Mouse (Mus musculus) macrophage (primary cell): ENCODE measurements around the gene Zfp292. TPM values are rescaled to one million over a fixed set of nuclear protein-coding genes. Genes with fewer than 3 reads are reported as not detected.
A peak's percentile ranks its signal among the peaks of the same experiment; 100 is the strongest.

Experiments used
- H3K27ac ChIP-seq: fragments of 350-480 bp; formaldehyde crosslinking; 2 replicates; pipeline ENCODE4 v1.9.0; 2021
- H3K36me3 ChIP-seq: fragments of 350-480 bp; formaldehyde crosslinking; 2 replicates; pipeline ENCODE4 v1.9.0; 2021; ENCODE audit errors: inconsistent target
- H3K4me3 ChIP-seq: fragments of 350-480 bp; formaldehyde crosslinking; 2 replicates; pipeline ENCODE4 v1.9.0; 2021; ENCODE audit errors: inconsistent target
- H3K79me2 ChIP-seq: fragments of 350-480 bp; formaldehyde crosslinking; 2 replicates; pipeline ENCODE4 v1.9.0; 2021; ENCODE audit errors: inconsistent target
- WGBS: methylation state at CpG from one replicate; pipeline ENCODE4 v1.1.7; 2026; ENCODE audit warnings: inconsistent platforms; ENCODE audit not compliant: missing documents; 5-methylcytosine and 5-hydroxymethylcytosine counted together
- polyA plus RNA-seq: library from polyadenylated mRNA; stranded (reverse); fragments of 250-400 nt; gene quantifications from 3 replicates; pipeline ENCODE4 v1.2.4, GENCODE M21; 2018; ENCODE audit warnings: inconsistent platforms

The Zfp292 gene
- polyA plus RNA-seq, 1 experiment from 2014 or later: 8.3 TPM

- Histone ChIP-seq H3K4me3 (no peak overlapping the region), H3K27ac (no peak overlapping the region), H3K79me2 (no peaks in the 10 kb centered on the region), H3K36me3 (no peaks in the 10 kb centered on the region)
- WGBS: 99% methylated on average over 5 of the region's 5 CpGs
These were observed 86.5 kb downstream of the Zfp292 start for GRCm38 (mm10) chr4:34796294-34796693.

- 92% methylated on average over 3 of the region's 3 CpGs for WGBS
- Histone ChIP-seq H3K79me2 (no peaks in the 10 kb centered on the region), H3K27ac (no peak overlapping the region), H3K4me3 (no peak overlapping the region), H3K36me3 (no peaks in the 10 kb centered on the region)
These were observed 96.3 kb downstream of the Zfp292 start for GRCm38 (mm10) chr4:34786476-34786875.

GRCm38 (mm10) chr4:34785646-34786045 lies 97.1 kb downstream of the Zfp292 start:
- Histone ChIP-seq H3K27ac (no peak overlapping the region), H3K4me3 (no peak overlapping the region), H3K36me3 (no peaks in the 10 kb centered on the region), H3K79me2 (no peaks in the 10 kb centered on the region)
- 83% methylated on average over 2 of the region's 2 CpGs for WGBS

GRCm38 (mm10) chr4:34784865-34785264 lies 97.9 kb downstream of the Zfp292 start:
- WGBS: 57% methylated on average over 5 of the region's 5 CpGs
- H3K4me3 ChIP-seq: no peak overlapping the region
- no peaks in the 10 kb centered on the region for H3K79me2 ChIP-seq
- H3K27ac ChIP-seq: no peak overlapping the region
- H3K36me3 ChIP-seq: no peaks in the 10 kb centered on the region

- WGBS: 51% methylated on average over 4 of the region's 4 CpGs
- Histone ChIP-seq H3K4me3 (no peak overlapping the region), H3K27ac (no peak overlapping the region), H3K36me3 (no peaks in the 10 kb centered on the region), H3K79me2 (no peaks in the 10 kb centered on the region; the same call in 1 of the 2 replicates)
These were observed 100.0 kb downstream of the Zfp292 start for GRCm38 (mm10) chr4:34782730-34783129.

GRCm38 (mm10) chr4:34777677-34778527 lies 104.9 kb downstream of the Zfp292 start, which contains the start of gene Smim8:
Gene Smim8, minus strand, starts transcription at chr4:34778423.
- H3K79me2 ChIP-seq: no peaks in the 10 kb centered on the region; the same call in 1 of the 2 replicates
- H3K27ac ChIP-seq: peak within 1 kb of the TSS; percentile 31
- 6% methylated on average over 40 of the region's 40 CpGs for WGBS
- peak within 1 kb of the TSS; percentile 67 for H3K4me3 ChIP-seq
- no peaks in the 10 kb centered on the region for H3K36me3 ChIP-seq

- Histone ChIP-seq H3K27ac (no peak overlapping the region), H3K4me3 (no peak overlapping the region), H3K36me3 (0 out of 2 replicates have a peak, but pooled peaks cover 3% of the 10 kb centered on the region), H3K79me2 (no peaks in the 10 kb centered on the region)
- WGBS: 91% methylated on average over 8 of the region's 8 CpGs
These were observed 110.9 kb downstream of the Zfp292 start for GRCm38 (mm10) chr4:34771652-34772371.

GRCm38 (mm10) chr4:34756163-34756562 lies 126.6 kb downstream of the Zfp292 start, which contains the start of gene Gm136:
Gene Gm136, minus strand, starts transcription at chr4:34756263.
- H3K36me3 ChIP-seq: no peaks in the 10 kb centered on the region
- no peaks in the 10 kb centered on the region for H3K79me2 ChIP-seq
- H3K4me3 ChIP-seq: no peak within 1 kb of the TSS
- WGBS: 0% methylated on average over 1 of the region's 1 CpGs
- H3K27ac ChIP-seq: no peak within 1 kb of the TSS

Other genes with a start within 250 kb of the Zfp292 start
- gene Slc35a1, start 195.5 kb downstream of the Zfp292 start, polyA plus RNA-seq: 12.1 to 18.9 TPM (median 15.9 TPM) in 3 replicates
- gene Cfap206, start 152.8 kb downstream of the Zfp292 start, polyA plus RNA-seq: not detected in 3 replicates
- not detected in 3 replicates for gene Gm136, start 126.7 kb downstream of the Zfp292 start, polyA plus RNA-seq
- gene Smim8, start 104.5 kb downstream of the Zfp292 start, polyA plus RNA-seq: 15.2 to 26.4 TPM (median 24.7 TPM) in 3 replicates
- gene Cga, start 10.8 kb upstream of the Zfp292 start, polyA plus RNA-seq: not detected in 3 replicates